Mouse (Mus musculus): Measurements from ENCODE around the gene Cers5.

Gene Cers5

GRCm38 (mm10) chr15:99725341-99726155 lies 47.1 kb downstream of the Cers5 start, which contains the start of gene Cox14:
Cox14 (plus strand) TSS chr15:99725618.
- DNase-seq (ENCODE audit: inconsistent ontology term) = peak; percentile 98

- DNase-seq (ENCODE audit: inconsistent ontology term) = peak; percentile 81
Measured at GRCm38 (mm10) chr15:99724292-99725021, 48.2 kb downstream of the Cers5 start.

- peak; percentile 80 for DNase-seq (ENCODE audit: inconsistent ontology term)
Measured at GRCm38 (mm10) chr15:99723515-99724291, 49.0 kb downstream of the Cers5 start.

GRCm38 (mm10) chr15:99723120-99723514 lies 49.6 kb downstream of the Cers5 start:
- DNase-seq (ENCODE audit: inconsistent ontology term) = no peak

GRCm38 (mm10) chr15:99721921-99722743 lies 50.6 kb downstream of the Cers5 start:
- no peak for DNase-seq (ENCODE audit: inconsistent ontology term)

- DNase-seq (ENCODE audit: inconsistent ontology term) = no peak
Measured at GRCm38 (mm10) chr15:99719865-99720264, 52.8 kb downstream of the Cers5 start.

GRCm38 (mm10) chr15:99718461-99719021 lies 54.1 kb downstream of the Cers5 start:
- DNase-seq (ENCODE audit: inconsistent ontology term) = no peak

- peak; percentile 50 for DNase-seq (ENCODE audit: inconsistent ontology term)
Measured at GRCm38 (mm10) chr15:99717386-99718334, 55.0 kb downstream of the Cers5 start, which contains the start of gene Gpd1. Gpd1 (plus strand) TSS chr15:99717515.

GRCm38 (mm10) chr15:99716814-99717213 lies 55.9 kb downstream of the Cers5 start:
- DNase-seq (ENCODE audit: inconsistent ontology term) = no peak

GRCm38 (mm10) chr15:99715982-99716746 lies 56.5 kb downstream of the Cers5 start:
- DNase-seq (ENCODE audit: inconsistent ontology term) = no peak

- peak; percentile 91 for DNase-seq (ENCODE audit: inconsistent ontology term)
Measured at GRCm38 (mm10) chr15:99715361-99715865, 57.3 kb downstream of the Cers5 start.

- no peak for DNase-seq (ENCODE audit: inconsistent ontology term)
Measured at GRCm38 (mm10) chr15:99714858-99715257, 57.8 kb downstream of the Cers5 start.

- no peak for DNase-seq (ENCODE audit: inconsistent ontology term)
Measured at GRCm38 (mm10) chr15:99714206-99714605, 58.5 kb downstream of the Cers5 start.

GRCm38 (mm10) chr15:99713569-99713968 lies 59.1 kb downstream of the Cers5 start:
- DNase-seq (ENCODE audit: inconsistent ontology term) = no peak

GRCm38 (mm10) chr15:99712666-99713559 lies 59.8 kb downstream of the Cers5 start:
- DNase-seq (ENCODE audit: inconsistent ontology term) = no peak

- no peak for DNase-seq (ENCODE audit: inconsistent ontology term)
Measured at GRCm38 (mm10) chr15:99711491-99711890, 61.2 kb downstream of the Cers5 start.
